Mouse (Mus musculus): ENCODE measurements around the gene Olfr523. TPM values are rescaled to one million over a fixed set of nuclear protein-coding genes. Genes with fewer than 3 reads are reported as not detected.

Olfr523 gene
- total RNA-seq, 2 experiments from 2014 or later, result not detected

DNA sequence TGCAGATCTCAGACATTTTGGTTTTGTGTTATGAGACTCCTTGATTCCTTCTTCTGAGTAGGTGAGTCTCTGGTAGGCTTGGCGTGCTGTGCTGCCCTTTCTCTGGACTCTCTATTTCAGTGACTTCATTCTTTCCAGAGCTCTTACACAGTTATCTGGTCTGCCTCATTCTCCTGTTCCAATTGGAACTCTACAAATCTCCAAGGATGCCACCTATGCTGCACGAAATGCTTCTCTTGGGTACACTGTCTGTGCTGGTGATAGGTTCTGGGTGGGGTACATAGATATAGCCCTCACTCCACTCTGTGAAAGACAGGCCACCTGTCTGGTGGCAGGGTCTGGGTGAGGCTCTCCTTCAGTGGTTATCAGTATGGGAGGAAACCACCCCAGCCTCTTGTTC is 45.0 kb downstream of the Olfr523 start, which contains the start of gene Cd163l1:
Gene Cd163l1, plus strand, starts transcription at position 301 of the 400 bp plus-strand sequence.
- no peak for ATAC-seq (replicated peaks; ENCODE audit: low FRiP score, low TSS enrichment, poor library complexity, severe bottlenecking)

DNA sequence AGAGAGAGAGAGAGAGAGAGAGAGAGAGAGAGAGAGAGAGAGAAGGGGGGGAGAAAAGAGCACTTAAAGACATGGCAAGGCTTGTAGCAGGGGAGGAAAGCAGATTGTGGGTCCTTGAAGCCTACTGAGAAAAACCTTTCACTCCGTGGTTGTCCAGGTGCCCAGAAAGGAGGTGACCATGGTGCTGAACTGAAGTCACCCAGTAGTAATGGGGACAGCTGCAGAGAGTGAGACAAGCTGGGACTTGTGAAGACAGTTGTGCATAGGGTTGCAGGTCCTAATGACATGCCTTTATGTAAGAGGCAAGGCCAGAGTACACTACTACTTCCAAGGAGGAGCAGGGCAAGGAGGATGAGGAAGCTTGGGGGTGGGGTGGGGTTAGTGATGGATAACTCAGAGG is 46.3 kb downstream of the Olfr523 start:
- 0 out of 2 replicates have a peak, but pooled peaks have one; percentile 56 for ATAC-seq (replicated peaks; ENCODE audit: low FRiP score, low TSS enrichment, poor library complexity, severe bottlenecking)

DNA sequence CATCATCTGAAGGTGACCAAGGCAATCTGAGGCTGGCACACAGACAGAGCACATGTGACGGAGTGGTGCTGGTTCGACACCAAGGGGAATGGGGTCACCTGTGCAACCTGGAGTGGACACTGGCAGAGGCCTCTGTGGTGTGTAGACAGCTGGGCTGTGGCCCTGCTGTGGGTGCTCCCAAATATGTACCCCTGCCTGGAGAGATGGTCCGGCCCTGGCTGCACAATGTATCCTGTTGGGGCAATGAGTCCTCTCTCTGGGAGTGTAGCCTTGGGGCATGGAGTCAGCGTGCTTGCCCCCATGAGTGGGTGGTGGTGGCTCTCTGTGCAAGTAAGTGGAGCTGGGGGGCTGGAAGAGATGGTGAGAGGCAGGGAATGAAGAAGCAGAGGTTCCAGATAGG is 47.4 kb downstream of the Olfr523 start:
- ATAC-seq (replicated peaks; ENCODE audit: low FRiP score, low TSS enrichment, poor library complexity, severe bottlenecking), result no peak

DNA sequence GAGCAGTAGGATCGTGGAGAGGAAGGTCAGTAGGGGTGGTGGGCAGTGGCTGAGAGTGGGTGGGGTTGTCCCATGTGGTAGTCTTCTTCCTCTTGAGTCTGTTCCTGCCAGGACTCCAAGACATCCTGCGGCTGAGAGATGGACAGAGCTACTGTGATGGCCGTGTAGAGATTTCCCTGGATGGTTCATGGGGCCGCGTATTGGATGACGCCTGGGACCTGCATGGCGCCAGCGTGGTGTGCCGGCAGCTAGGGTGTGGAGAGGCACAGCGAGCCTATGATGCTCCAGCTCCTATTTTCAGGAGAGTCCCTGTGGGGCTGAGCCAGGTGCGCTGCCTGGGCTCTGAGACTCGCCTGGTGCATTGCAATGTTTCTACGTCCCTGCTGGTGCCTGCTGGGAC is 51.2 kb downstream of the Olfr523 start:
- no peak for ATAC-seq (replicated peaks; ENCODE audit: low FRiP score, low TSS enrichment, poor library complexity, severe bottlenecking)

Other genes starting within 250 kb of the Olfr523 start
- gene Utf1, start 229.4 kb upstream of the Olfr523 start, total RNA-seq (2014; fragmentation: Nextera tagmentation), result not detected in 2 replicates
- not detected in 2 replicates for gene Utf1, start 229.4 kb upstream of the Olfr523 start, total RNA-seq (2017)
- gene 6430531B16Rik, start 194.5 kb upstream of the Olfr523 start, total RNA-seq (2014; fragmentation: Nextera tagmentation), result not detected in 2 replicates
- 1.0 TPM in 1 of 2 replicates, not detected in the other for gene 6430531B16Rik, start 194.5 kb upstream of the Olfr523 start, total RNA-seq (2017)
- 1.5 and 4.5 TPM in 2 replicates for gene Adam8, start 180.7 kb upstream of the Olfr523 start, total RNA-seq (2014; fragmentation: Nextera tagmentation)
- gene Adam8, start 180.7 kb upstream of the Olfr523 start, total RNA-seq (2017), result 0.34 and 2.6 TPM in 2 replicates
- gene Zfp511, start 136.8 kb upstream of the Olfr523 start, total RNA-seq (2014; fragmentation: Nextera tagmentation), result 21.3 and 34.7 TPM in 2 replicates
- gene Zfp511, start 136.8 kb upstream of the Olfr523 start, total RNA-seq (2017), result 22.0 and 26.9 TPM in 2 replicates
- 29.3 and 37.6 TPM in 2 replicates for gene Tubgcp2, start 136.5 kb upstream of the Olfr523 start, total RNA-seq (2014; fragmentation: Nextera tagmentation)
- 38.2 and 41.2 TPM in 2 replicates for gene Tubgcp2, start 136.5 kb upstream of the Olfr523 start, total RNA-seq (2017)
- not detected in 2 replicates for gene Msx3, start 124.1 kb upstream of the Olfr523 start, total RNA-seq (2014; fragmentation: Nextera tagmentation)
- gene Msx3, start 124.1 kb upstream of the Olfr523 start, total RNA-seq (2017), result not detected in 2 replicates
- not detected in 2 replicates for gene Caly, start 90.7 kb upstream of the Olfr523 start, total RNA-seq (2014; fragmentation: Nextera tagmentation)
- not detected in 2 replicates for gene Caly, start 90.7 kb upstream of the Olfr523 start, total RNA-seq (2017)
- gene Prap1, start 79.8 kb upstream of the Olfr523 start, total RNA-seq (2014; fragmentation: Nextera tagmentation), result not detected in 2 replicates
- not detected in 2 replicates for gene Prap1, start 79.8 kb upstream of the Olfr523 start, total RNA-seq (2017)
- 4.1 and 17.9 TPM in 2 replicates for gene Fuom, start 70.8 kb upstream of the Olfr523 start, total RNA-seq (2014; fragmentation: Nextera tagmentation)
- gene Fuom, start 70.8 kb upstream of the Olfr523 start, total RNA-seq (2017), result 12.0 TPM in 1 of 2 replicates, not detected in the other
- gene Paox, start 57.4 kb upstream of the Olfr523 start, total RNA-seq (2014; fragmentation: Nextera tagmentation), result 15.1 and 22.1 TPM in 2 replicates
- gene Paox, start 57.4 kb upstream of the Olfr523 start, total RNA-seq (2017), result 4.1 and 6.9 TPM in 2 replicates
- 50.1 and 62.9 TPM in 2 replicates for gene Echs1, start 56.7 kb upstream of the Olfr523 start, total RNA-seq (2014; fragmentation: Nextera tagmentation)
- 52.5 and 85.0 TPM in 2 replicates for gene Echs1, start 56.7 kb upstream of the Olfr523 start, total RNA-seq (2017)
- 39.7 and 53.5 TPM in 2 replicates for gene Mtg1, start 35.7 kb upstream of the Olfr523 start, total RNA-seq (2014; fragmentation: Nextera tagmentation)
- 8.3 and 13.0 TPM in 2 replicates for gene Mtg1, start 35.7 kb upstream of the Olfr523 start, total RNA-seq (2017)
- gene Sprn, start 18.3 kb upstream of the Olfr523 start, total RNA-seq (2014; fragmentation: Nextera tagmentation), result 0.83 TPM in 1 of 2 replicates, not detected in the other
- not detected in 2 replicates for gene Sprn, start 18.3 kb upstream of the Olfr523 start, total RNA-seq (2017)
- gene Olfr522, start 8.5 kb upstream of the Olfr523 start, total RNA-seq (2014; fragmentation: Nextera tagmentation), result not detected in 2 replicates
- gene Olfr522, start 8.5 kb upstream of the Olfr523 start, total RNA-seq (2017), result not detected in 2 replicates
- gene Olfr524, start 32.7 kb downstream of the Olfr523 start, total RNA-seq (2014; fragmentation: Nextera tagmentation), result not detected in 2 replicates
- not detected in 2 replicates for gene Olfr524, start 32.7 kb downstream of the Olfr523 start, total RNA-seq (2017)
- not detected in 2 replicates for gene Cd163l1, start 45.0 kb downstream of the Olfr523 start, total RNA-seq (2014; fragmentation: Nextera tagmentation)
- 0.19 TPM in 1 of 2 replicates, not detected in the other for gene Cd163l1, start 45.0 kb downstream of the Olfr523 start, total RNA-seq (2017)
- not detected in 2 replicates for gene 5830411N06Rik, start 74.1 kb downstream of the Olfr523 start, total RNA-seq (2014; fragmentation: Nextera tagmentation)
- gene 5830411N06Rik, start 74.1 kb downstream of the Olfr523 start, total RNA-seq (2017), result not detected in 2 replicates
- gene Olfr525, start 147.6 kb downstream of the Olfr523 start, total RNA-seq (2014; fragmentation: Nextera tagmentation), result not detected in 2 replicates
- gene Olfr525, start 147.6 kb downstream of the Olfr523 start, total RNA-seq (2017), result not detected in 2 replicates
- gene Olfr527, start 160.8 kb downstream of the Olfr523 start, total RNA-seq (2014; fragmentation: Nextera tagmentation), result not detected in 2 replicates
- not detected in 2 replicates for gene Olfr527, start 160.8 kb downstream of the Olfr523 start, total RNA-seq (2017)
- not detected in 2 replicates for gene Olfr60, start 188.5 kb downstream of the Olfr523 start, total RNA-seq (2014; fragmentation: Nextera tagmentation)
- gene Olfr60, start 188.5 kb downstream of the Olfr523 start, total RNA-seq (2017), result not detected in 2 replicates
- not detected in 2 replicates for gene Olfr530, start 203.1 kb downstream of the Olfr523 start, total RNA-seq (2014; fragmentation: Nextera tagmentation)
- gene Olfr530, start 203.1 kb downstream of the Olfr523 start, total RNA-seq (2017), result not detected in 2 replicates
- not detected in 2 replicates for gene Olfr531, start 229.7 kb downstream of the Olfr523 start, total RNA-seq (2014; fragmentation: Nextera tagmentation)
- gene Olfr531, start 229.7 kb downstream of the Olfr523 start, total RNA-seq (2017), result not detected in 2 replicates
- not detected in 2 replicates for gene Olfr532, start 248.4 kb downstream of the Olfr523 start, total RNA-seq (2014; fragmentation: Nextera tagmentation)
- gene Olfr532, start 248.4 kb downstream of the Olfr523 start, total RNA-seq (2017), result not detected in 2 replicates

All from megakaryocyte-erythroid progenitor cell, adult 5-6 weeks (primary cell).